Mouse (Mus musculus): ENCODE results near the gene H2afv.

DNA sequence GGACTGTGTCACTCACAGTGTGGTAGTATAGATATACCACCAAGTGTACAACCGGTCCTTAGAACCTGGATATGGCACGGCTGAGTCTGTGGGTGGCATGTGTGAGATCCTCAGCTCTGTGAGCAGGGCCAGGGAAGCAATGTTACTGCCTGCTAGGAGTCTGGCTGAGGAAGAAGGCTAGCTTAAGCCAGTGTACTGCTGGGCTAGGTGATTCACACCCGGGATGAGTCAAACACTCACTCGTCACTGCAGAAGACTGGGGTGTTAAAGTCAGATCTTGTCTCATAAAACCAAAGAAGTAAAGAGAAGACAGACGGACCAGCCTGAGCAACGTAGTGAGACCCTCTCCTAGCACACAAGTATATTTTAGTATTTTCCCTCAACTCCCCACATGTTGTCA is 63.3 kb downstream of the H2afv start:
- no peak for TF ChIP-seq CTCF (IDR thresholded peaks at IDR 0.05; ENCODE audit: borderline replicate concordance, insufficient read depth, low read depth, low read length)
- no peak for TF ChIP-seq POLR2A (IDR thresholded peaks at IDR 0.05; ENCODE audit: borderline replicate concordance, insufficient read depth, low read length)
